Mouse (Mus musculus) 3134 (cell line): ENCODE measurements at regions not wholly inside any gene's neighbourhood (a gene's known extent, or its start where the extent isn't known, plus 50 kb on each side); places are given as distances from the start of the nearest gene placed in this dataset.

ENCODE experiments used
- DNase-seq: peaks from one replicate; pipeline ENCODE4 v3.0.0-alpha.2; 2011; ENCODE audit warnings: low spot score; ENCODE audit not compliant: insufficient read length; ENCODE audit errors: extremely low read depth

DNA sequence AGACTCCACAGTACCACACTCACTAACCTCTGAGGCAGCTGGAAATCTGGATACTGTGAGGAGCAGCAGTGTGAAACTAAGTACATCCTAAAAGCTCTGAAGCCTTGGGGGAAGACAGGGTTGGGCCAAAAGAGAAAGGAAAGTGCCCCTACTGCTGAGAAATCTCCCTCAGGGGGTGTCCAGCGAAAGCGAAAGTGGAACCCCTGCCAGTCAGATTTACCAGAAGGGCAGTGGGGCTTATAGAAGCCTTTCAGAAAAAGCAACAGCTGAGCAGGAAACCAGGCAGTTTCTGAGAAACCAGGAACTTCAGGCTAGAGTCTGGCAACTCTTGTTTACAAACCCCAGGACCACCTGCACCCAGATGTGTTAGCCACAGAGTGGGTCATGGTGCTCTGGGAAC, 251.3 kb upstream of the Jun start:
- DNase-seq = no peak

DNA sequence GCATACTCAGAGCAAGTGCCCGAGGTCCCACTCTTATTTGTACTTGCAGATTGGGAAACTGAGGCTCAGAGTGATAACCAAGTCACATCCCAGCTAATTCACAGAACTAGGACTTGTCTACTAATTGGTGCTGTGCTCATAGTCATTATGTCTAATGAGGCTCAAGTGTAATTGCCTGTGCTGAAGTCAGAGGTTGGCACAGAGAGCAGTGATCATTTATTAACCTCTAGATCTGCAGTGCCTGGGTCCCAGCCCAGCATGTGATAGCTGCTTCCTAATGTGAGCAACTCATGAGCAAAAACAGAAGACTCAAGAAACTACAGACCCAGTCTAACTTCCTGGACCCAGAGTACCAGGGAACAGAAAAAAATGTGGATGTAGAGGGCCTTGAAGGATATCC, 252.0 kb upstream of the Jun start:
- no peak for DNase-seq

DNA sequence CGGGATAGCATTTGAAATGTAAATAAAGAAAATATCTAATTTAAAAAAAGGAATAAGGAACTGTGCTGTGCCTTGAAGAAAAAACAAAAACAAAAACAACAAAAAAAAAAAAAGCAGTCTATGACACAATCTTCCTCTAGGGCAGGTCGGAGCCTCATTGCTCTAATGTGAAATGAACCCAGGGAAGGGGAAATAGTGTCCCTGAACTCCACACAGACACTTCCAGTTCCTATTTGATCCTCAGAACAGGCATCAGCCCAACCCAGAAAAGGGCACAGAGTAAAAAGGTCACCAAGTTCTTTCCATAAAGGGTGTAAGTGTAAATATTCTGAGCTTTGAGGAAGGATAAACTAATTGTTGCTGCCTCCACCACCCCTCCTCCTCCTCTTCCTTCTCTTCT, 250.2 kb upstream of the Fggy start:
- no peak for DNase-seq

DNA sequence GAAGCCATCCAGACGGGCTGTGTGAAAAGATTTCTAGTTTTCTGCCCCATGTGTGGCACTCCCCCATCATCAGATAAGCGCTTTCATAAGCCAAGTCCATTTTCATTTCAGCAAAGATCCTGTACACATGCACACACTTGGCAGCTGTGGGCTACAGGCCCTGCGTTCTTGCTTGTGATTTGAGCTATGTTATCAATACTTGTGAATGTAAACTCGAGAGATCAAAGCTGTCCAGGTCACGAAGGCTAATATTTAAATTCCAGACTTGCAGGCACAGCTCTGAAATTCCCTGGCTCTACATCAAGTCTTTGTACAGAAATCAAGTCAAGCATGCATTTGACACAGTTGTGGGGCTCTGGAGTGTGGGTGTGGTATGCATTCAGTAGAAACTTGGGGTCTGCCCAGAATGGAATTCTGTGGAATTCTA, 248.8 kb upstream of the Fggy start:
- DNase-seq = no peak

DNA sequence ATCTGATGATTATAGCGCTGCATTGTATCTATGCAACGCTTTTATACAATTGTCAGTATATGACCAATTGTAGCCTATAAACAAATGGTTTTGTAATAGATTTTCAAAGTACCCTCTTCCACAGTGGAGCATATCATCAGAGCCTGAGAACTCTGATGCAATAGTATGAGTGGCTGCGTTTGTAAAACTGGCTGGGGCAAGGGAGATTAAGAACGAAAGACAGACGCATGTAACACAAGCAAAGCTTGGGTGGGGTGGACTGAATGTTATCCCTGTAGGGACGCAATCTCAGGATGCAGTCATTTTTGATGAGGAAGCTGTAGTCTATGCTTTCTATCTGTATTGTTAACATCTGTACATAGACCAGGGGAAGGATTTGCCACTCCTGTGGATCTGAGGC, 246.9 kb upstream of the Fggy start:
- DNase-seq = no peak

DNA sequence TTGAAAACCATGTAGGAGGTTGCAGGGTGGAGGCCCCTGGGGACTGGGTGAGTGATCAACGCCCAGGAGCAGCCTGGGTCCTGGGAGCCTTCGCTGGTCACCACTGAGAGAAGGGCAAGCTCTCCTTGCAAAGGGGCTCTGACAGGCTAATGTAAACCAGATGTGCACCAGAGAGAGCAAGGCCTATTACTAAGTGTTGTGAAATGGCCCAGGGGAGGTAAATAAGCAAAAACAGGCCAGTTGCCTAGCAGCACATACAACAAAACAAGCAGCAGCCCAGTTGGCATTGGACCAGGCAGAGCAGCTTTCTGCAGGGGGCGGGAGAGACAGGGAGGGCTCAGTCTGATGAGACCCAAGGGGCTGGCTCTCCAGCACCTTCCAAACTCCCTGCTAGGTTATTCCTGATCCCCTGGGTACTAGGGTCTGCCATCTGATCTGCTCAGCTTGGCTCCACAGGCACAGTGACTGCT, 239.5 kb upstream of the Fggy start:
- DNase-seq = peak; percentile 80

DNA sequence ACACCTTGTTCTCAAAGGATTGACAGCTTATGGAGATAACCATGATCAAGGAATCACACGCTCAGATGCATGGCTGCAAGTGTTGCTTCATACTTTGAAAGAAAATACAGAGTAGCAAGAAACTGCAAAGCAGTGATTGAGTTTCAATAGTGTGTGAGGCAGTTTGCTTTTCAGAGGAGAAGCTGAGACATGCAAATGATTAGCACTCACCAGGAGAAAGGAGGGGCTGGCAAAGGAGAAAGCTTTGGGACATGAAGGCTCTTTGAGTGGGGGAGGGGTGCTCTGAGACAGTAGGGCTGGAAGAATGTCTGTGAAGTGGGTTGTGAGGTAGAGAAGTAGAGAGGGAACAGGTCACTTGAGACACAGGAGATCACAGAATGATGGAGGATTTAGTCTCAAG, 238.7 kb upstream of the Fggy start:
- peak; percentile 2 for DNase-seq

DNA sequence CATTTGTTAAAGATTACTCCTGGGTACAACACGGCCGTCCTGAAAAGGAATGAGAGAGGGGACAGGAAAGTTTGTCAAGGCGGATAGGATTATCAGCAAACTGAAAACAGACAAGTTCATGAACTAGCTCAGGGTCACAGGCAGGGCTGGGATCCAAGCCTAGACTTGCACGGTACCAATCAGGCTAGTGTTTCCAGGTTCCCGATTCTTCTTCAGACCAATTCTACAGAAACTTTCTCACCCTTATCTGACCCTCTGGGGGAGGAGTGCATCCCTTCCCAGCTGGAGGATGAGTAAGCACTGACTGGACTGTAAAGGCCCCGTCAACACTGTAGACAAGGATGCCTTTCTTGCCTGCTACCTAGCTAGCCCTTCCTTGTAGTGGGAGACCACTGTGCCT, 238.3 kb upstream of the Fggy start:
- DNase-seq = peak; percentile 18

DNA sequence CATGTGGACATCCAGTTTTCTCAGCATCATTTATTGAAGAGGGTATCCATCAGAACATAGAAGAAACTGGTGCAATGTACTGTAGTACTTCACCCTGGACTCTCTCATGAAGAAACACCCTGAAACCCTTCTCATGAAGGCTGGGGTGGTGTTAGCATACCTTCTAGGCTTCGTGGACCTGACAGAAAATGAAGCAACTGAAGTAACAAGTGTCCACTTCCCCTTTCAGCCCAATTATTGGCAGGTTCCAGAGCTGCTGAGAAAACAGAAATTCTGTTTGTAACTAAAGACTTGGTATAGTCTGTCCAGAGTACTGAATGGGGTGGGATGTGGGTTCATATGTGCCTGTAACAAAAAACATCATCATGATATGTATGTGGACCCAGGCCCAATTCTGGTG, 231.4 kb upstream of the Fggy start:
- DNase-seq = no peak

DNA sequence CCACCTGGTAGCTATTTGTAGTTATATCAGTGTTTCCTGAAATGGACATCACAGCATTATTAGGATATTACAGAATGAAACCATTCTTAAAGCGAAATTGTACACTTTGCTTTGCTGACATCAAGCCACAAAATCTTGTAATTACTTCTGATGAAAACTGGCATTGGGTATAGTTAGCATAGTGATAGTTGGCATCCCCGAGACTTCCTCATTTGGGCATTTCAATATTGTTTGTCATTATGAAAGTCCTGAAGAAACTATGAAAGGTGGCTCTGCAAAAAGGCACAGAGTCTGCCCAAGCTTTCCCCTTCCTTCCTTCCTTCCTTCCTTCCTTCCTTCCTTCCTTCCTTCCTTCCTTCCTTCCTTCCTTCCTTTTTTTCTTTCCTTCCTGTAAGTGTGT, 217.5 kb upstream of the Fggy start:
- no peak for DNase-seq

DNA sequence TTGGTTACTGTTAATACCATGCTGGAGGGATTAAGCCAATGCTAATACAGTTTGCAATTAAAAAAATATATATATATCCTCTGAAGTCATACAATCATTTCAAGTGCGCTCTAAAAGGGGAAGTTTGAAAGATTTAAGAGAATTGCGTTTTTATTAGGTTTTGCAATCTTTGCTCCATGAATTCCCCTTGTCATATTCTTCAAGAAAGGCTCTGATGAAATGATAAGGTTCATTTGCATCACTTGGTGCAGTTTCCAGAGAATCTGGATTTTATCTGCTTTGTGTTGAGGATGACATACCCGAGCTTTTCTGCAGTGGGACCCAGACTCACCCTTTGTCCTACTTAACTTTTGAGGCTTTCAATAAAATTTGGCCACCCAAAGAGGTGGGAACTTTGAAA, 216.4 kb upstream of the Fggy start:
- DNase-seq = no peak

DNA sequence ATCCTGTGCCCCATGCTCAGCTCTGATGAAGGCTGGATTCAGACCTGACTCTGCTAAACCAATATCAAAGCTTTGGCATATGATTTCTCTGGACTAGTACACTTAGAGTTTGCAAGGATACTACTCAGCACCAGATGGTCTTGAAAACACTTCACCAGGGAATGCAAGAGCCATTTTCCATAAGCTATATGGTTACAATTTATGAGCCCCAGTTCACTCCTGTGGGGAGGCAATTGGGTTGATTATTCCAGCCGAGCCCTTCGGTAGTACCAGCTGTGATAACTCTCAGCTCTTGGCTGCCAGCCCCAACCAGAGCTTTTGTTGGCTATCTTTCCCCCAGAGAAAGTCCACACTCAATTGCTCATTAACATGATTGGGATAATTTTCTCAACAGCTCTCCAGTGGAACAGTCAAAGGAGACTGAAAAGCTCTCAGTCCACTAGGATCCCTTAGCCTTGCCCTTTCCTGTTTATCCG, 210.5 kb upstream of the Fggy start:
- no peak for DNase-seq

DNA sequence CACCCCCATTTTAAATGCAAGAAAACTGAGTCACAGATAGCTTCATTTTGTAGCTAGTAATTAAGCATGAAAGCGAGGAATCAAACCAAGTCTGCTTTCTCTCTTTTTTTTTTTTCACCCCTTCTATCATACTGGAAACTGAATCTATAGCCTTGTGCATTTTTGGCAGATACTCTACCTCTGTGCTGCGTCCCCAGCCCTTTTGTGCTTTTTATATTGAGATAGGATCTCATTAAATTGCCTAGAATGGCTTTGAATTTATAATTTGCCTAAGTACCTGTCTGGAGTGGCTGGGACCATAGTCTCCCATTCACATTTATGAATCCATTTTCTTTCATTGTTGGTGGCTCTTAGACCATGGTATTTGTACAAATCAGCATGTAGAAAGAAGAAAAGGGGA, 209.9 kb upstream of the Fggy start:
- no peak for DNase-seq

DNA sequence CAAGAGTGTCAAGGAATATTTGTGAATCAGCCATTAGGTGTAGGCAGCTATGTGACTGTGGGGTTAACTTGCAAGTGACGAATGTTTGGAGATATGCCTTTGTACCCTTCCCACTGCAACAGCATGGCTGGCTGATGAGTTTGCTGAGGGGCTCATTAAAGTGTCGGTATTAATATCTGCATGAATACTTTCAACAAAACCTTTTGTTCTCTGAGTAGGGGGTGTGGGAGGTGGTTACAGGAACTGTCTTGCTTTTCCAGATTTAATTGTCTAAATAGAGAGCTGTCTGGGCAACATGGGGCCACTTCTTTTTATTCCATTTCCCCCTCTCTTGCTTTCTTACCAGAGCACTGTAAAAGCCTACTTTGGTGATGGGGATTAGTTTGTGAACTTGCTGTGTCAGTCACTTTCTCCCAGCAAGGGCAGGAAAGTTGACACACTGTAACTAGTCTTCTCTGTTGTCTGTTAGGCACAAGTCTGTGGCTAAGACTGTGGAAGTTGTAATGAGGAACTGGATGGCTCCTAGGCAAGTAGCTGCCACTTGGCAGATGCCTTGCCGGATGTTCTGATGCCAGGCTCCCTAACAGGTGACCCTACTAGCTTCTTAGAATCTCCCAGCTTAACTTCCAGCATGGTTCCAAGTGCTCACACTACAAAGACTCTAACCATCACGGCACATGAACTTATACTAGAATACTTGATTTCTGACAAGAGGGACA, 208.7 kb upstream of the Fggy start:
- DNase-seq = no peak

DNA sequence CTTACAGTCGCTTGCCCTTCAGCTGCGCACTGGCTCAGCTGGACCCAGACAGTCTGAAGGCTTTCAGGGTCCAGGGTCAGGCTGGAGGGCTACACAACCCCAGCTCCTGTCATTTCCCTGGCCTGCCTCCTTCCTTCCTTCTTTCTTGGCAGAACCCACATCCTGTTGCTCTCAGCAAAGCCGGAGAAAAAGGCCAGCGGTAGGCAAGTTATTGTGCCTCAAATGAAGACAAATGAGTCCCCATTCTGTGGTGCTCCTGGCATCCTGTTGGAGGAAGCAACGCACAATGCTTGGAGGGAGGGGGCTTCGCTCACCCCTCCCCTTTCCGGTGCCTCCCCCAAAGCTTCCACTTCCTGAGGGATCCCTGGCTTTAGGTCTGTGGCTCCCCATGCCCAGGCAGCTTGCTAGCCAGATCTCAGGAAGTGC, 203.4 kb upstream of the Fggy start:
- no peak for DNase-seq

DNA sequence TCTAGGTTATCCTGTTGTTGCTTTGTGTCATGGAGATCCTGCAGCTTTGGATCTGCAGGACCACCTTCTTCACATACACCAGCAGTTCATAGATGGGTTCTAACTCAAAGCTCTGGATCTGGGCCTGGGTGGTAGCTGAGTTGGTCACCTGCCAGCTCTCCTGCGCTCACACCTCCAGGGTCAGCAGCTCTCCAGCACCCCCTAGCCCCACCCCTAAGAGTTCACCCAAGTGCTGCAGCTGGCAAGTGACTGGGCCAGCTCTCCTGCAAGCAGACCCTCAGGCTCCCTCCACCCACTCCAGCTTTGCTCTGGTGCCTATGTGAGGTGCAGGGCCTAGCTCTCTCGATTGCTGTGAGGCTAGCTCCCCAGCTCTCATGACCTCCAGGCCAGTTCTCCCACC, 198.6 kb upstream of the Fggy start:
- DNase-seq = no peak

DNA sequence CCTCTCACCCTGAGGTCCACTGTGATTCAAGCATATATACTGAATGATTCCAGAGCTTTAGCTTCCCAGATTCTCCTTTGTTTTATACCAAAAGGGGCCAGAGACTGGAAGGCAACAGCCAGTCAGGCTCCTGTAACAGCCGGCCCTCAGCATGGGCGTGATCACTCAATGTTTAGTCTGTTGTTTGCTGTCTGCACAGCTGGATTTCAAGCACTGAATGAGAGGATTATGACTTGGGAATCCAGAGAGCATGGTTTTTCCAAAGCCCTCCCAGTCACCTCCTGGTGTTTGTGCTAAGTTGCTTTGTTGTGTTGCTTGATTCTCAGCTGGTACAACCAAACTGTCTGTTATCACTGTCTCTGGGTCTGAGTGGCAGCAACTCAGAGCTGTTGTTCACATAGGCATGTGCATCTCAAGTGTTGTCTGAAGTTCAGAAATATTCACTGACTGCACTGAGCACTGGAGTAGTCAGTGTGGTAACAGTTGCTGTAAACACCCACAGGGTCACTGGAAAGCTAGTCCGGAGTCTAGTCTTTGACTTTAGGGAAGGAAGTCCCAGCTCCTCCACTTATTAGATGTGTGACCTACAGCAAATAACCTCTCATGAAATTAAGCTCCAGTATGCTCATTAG, 196.9 kb upstream of the Fggy start:
- no peak for DNase-seq

DNA sequence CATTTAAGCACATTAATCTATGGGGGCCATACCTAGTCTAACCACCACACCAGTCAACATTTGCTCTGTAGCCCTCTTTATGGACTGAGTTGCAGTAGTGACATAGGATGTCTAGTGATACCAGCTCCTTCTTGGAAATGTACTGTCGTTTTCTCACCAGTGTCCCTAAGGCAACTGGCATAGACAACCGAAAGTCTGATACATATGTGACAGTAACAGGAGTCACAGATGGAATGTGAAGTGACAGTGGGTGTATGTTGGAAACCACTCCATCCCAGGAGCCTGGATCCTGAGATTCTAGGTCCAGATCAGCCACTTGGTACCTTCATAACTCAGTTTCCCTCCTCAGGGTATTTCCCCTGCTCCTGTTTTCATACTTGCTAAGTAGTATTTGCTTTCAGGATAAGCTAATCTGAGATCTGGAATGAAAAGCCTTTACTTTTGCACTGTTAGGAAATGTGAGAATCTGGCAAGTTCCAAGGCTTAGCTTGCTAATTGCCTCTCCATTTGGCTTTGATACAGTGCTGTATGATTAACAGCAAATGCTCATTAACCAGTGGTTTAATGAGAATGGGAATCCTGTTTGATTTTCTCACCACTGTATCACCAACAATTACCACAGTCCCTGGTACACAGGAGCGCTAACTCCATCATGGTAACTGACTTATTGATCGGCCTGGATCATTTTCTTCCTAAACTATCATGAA, 192.8 kb upstream of the Fggy start:
- no peak for DNase-seq

DNA sequence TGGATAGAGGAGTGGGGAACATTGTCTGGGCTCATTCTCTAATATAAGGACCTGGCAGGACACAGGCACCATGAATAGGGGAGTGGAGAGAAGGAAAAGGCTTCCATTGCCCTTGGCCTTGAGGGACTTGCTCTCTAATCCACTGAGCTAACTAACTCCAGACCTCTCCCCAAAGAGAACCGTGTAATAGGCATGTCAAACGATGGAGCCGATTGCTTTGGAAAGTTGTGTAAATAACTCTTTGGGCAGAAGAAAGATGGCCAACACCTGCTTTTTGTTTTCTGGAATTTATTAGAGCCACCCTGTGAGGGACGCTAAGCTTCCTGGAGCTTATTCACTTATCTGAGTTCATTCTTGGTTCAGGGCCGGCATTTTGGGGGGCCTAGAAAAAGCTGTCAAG, 180.9 kb upstream of the Fggy start:
- no peak for DNase-seq

DNA sequence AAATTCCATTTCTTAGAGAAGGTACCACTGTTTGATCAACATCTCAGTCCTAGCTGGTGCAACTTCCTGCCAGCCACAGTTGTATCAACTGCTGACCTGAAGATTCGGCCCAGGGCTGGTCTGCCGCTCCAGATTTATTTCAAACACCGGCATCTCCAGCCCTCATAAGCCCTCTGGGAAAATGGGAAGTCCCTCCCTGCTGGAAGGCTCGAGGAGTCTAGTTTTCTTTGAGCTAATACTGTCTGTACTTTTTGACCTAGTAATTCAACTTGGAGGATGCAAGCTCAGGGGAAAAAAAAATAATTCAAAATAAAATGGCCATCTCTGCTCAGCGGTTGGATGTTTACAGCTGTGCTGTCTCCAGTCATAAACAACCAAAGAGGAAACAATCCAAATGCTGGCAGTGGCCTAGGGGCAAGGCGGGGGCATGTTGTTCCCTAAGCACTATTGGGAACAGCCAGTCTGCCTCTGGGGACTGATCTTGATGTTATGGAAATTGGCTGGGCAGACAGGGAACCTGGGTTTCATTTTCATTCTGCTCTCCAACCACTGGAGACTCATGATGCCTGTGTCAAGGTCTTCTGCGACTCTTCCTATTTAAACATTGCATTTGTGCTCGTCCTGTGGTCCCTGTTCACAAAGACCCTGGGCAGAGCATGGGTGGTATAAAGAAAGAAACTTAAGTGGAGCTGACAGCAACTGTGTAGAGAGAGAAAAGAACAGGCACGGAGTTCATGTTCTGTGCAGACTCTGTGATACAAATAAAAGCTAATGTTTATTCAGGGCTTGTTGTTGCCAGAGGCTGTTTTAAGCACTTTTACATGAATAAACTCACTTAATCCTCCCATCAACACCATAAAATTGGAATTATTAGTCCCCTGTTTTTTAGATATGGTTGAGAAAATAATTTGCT, 179.8 kb upstream of the Fggy start:
- no peak for DNase-seq

DNA sequence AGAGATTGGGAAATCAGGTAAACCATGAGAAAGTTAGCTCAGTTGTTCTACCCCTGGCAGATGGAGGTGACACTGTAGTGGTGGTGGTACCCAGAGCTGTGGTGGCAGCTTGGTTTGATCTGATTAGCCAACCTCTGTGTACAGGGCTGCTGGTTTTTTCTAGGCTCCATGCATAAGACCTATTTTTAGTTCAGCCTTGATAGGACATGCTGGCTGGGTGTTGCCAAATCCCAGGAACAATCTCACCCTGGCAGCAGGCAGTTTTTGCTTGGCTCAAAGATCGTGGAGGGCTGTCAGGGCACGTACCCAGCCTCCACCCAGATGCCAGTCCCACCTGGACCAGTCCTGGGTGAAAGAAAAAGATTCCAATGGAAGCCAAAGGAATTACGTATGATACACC, 178.7 kb upstream of the Fggy start:
- DNase-seq = no peak
